Mouse (Mus musculus) heart, postnatal 0 days (tissue): ENCODE data around the gene Grm2. TPM values are rescaled to one million over a fixed set of nuclear protein-coding genes. Genes with fewer than 3 reads are reported as not detected.
"Not testable (repeated sequence)": the region's sequence is repeated elsewhere in the genome, so short reads cannot be mapped to it uniquely, and the experiment has no call there.

ENCODE experiments used
- ATAC-seq: fragments of 200-750 bp; cut with Nextera tagmentation; 2 replicates; pipeline ENCODE4 v1.8.0; 2017; ENCODE audit warnings: low read depth, moderate number of reproducible peaks, moderate library complexity; ENCODE audit not compliant: insufficient read depth
- DNase-seq: peaks from one replicate; pipeline ENCODE4 v3.0.0-alpha.2; 2016; ENCODE audit warnings: low spot score
- H3K27ac ChIP-seq: fragments of 300-500 bp; sonication (generic); 2 replicates; pipeline ENCODE4 v1.5.1; 2014; ENCODE audit warnings: low read depth, mild to moderate bottlenecking
- H3K27me3 ChIP-seq: fragments of 300-500 bp; sonication (generic); 2 replicates; pipeline ENCODE4 v1.6.1; 2014; ENCODE audit warnings: low read length, mixed read lengths; ENCODE audit not compliant: control insufficient read depth, insufficient read depth
- H3K36me3 ChIP-seq: fragments of 300-500 bp; sonication (generic); replicated peaks from 2 replicates; pipeline ENCODE4 v1.6.1; 2014; ENCODE audit warnings: low read length, mixed read lengths; ENCODE audit not compliant: control insufficient read depth, insufficient read depth
- H3K4me1 ChIP-seq: fragments of 300-500 bp; sonication (generic); 2 replicates; pipeline ENCODE4 v1.6.1; 2014; ENCODE audit warnings: antibody characterized with exemption; ENCODE audit not compliant: control insufficient read depth, insufficient read depth
- H3K4me2 ChIP-seq: fragments of 300-500 bp; sonication (generic); 2 replicates; pipeline ENCODE4 v1.6.1; 2014; ENCODE audit warnings: low read depth, mild to moderate bottlenecking, low read length, moderate library complexity
- H3K4me3 ChIP-seq: fragments of 300-500 bp; sonication (generic); 2 replicates; pipeline ENCODE4 v1.5.1; 2014; ENCODE audit warnings: low read depth, low read length
- H3K9ac ChIP-seq: fragments of 300-500 bp; sonication (generic); replicated peaks from 2 replicates; pipeline ENCODE4 v1.6.1; 2014; ENCODE audit warnings: low read depth, low read length, mixed read lengths
- H3K9me3 ChIP-seq: fragments of 300-500 bp; sonication (generic); replicated peaks from 2 replicates; pipeline ENCODE4 v1.6.1; 2016; ENCODE audit warnings: low read length; ENCODE audit not compliant: control insufficient read depth
- CTCF ChIP-seq: IDR thresholded peaks from 2 replicates; pipeline ENCODE4 v1.5.1; 2016; ENCODE audit warnings: antibody characterized with exemption, control low read depth, low read depth
- EP300 ChIP-seq: IDR thresholded peaks from 2 replicates; pipeline ENCODE4 v1.6.1; 2016; ENCODE audit warnings: antibody characterized with exemption, low read depth
- WGBS: fragments of 180-500 bp; shearing (Covaris S2); extraction: QIAGEN DNeasy Blood & Tissue Kit; methylation state at CpG from one replicate; pipeline ENCODE4 v1.1.7; 2014; 5-methylcytosine and 5-hydroxymethylcytosine counted together
- polyA plus RNA-seq: library from polyadenylated mRNA; unstranded; fragments of >200 nt; fragmentation: Nextera tagmentation; extraction: Ambion mirVana; gene quantifications from 2 replicates; pipeline ENCODE4 v1.2.1, GENCODE M21; 2015
- total RNA-seq: library from RNA; depleted of rRNA; stranded (reverse); fragments of >200 nt; gene quantifications from 2 replicates; pipeline ENCODE4 v1.2.3, GENCODE M21; 2014; ENCODE audit warnings: low replicate concordance

The Grm2 gene
- total and polyA plus RNA-seq, 2 experiments from 2014 or later: not detected

- WGBS: 70% methylated on average over 9 of the region's 9 CpGs
- no peak for TF ChIP-seq EP300
- TF ChIP-seq CTCF: no peak
These were observed 10.1 kb downstream of the Grm2 start for GRCm38 (mm10) chr9:106645684-106646271.

GRCm38 (mm10) chr9:106643787-106644186 lies 12.1 kb downstream of the Grm2 start:
- no peaks in the 10 kb centered on the region for H3K4me1 ChIP-seq
- TF ChIP-seq CTCF (peak; percentile 3; the same call in 1 of the 2 replicates), EP300 (no peak)
- H3K9ac ChIP-seq: no peak overlapping the region
- ATAC-seq (no peak), DNase-seq (no peak)
- 0 out of 2 replicates have a peak, but pooled peaks cover 5% of the 10 kb centered on the region for H3K27me3 ChIP-seq
- H3K4me3 ChIP-seq: no peak overlapping the region
- H3K36me3 ChIP-seq: no peaks in the 10 kb centered on the region
- 64% methylated on average over 6 of the region's 6 CpGs for WGBS
- H3K9me3 ChIP-seq: no peaks in the 10 kb centered on the region
- H3K4me2 ChIP-seq: no peak overlapping the region
- no peak overlapping the region for H3K27ac ChIP-seq

More at GRCm38 (mm10) chr9:106645684-106646271, 10.1 kb downstream of the Grm2 start:
- Histone ChIP-seq H3K9ac (no peak overlapping the region), H3K27ac (no peak overlapping the region), H3K9me3 (no peaks in the 10 kb centered on the region), H3K27me3 (0 out of 2 replicates have a peak, but pooled peaks cover 5% of the 10 kb centered on the region), H3K4me1 (no peaks in the 10 kb centered on the region), H3K36me3 (no peaks in the 10 kb centered on the region), H3K4me2 (no peak overlapping the region), H3K4me3 (no peak overlapping the region)
- ATAC-seq: no peak
- DNase-seq: no peak

- H3K9me3 ChIP-seq: no peaks in the 10 kb centered on the region
- H3K9ac ChIP-seq: no peak overlapping the region
- H3K27ac ChIP-seq: no peak overlapping the region
- TF ChIP-seq EP300 (no peak), CTCF (peak; percentile 78)
- 32% methylated on average over 7 of the region's 7 CpGs for WGBS
- no peak overlapping the region for H3K4me3 ChIP-seq
- no peak overlapping the region for H3K4me2 ChIP-seq
- no peaks in the 10 kb centered on the region for H3K36me3 ChIP-seq
- 0 out of 2 replicates have a peak, but pooled peaks have one; percentile 44 for ATAC-seq
- peak; percentile 47 for DNase-seq
- no peaks in the 10 kb centered on the region for H3K4me1 ChIP-seq
- 0 out of 2 replicates have a peak, but pooled peaks cover 5% of the 10 kb centered on the region for H3K27me3 ChIP-seq
These were observed 12.8 kb downstream of the Grm2 start for GRCm38 (mm10) chr9:106643128-106643527.

- Histone ChIP-seq H3K36me3 (no peaks in the 10 kb centered on the region), H3K4me3 (no peak overlapping the region), H3K9me3 (no peaks in the 10 kb centered on the region), H3K9ac (no peak overlapping the region), H3K27me3 (no peaks in the 10 kb centered on the region), H3K27ac (no peak overlapping the region), H3K4me1 (no peaks in the 10 kb centered on the region), H3K4me2 (no peak overlapping the region)
- DNase-seq (no peak), ATAC-seq (no peak)
- no peak for TF ChIP-seq CTCF
- 23% methylated on average over 5 of the region's 5 CpGs for WGBS
These were observed 14.5 kb downstream of the Grm2 start for GRCm38 (mm10) chr9:106641346-106641745.

GRCm38 (mm10) chr9:106638154-106638553 lies 17.7 kb downstream of the Grm2 start:
- Histone ChIP-seq H3K9me3 (no peaks in the 10 kb centered on the region), H3K27me3 (no peaks in the 10 kb centered on the region), H3K4me2 (no peak overlapping the region), H3K27ac (no peak overlapping the region), H3K4me3 (no peak overlapping the region), H3K36me3 (no peaks in the 10 kb centered on the region), H3K9ac (no peak overlapping the region), H3K4me1 (no peaks in the 10 kb centered on the region)
- ATAC-seq (no peak), DNase-seq (no peak)
- TF ChIP-seq EP300 (no peak), CTCF (no peak)
- WGBS: 82% methylated on average over 8 of the region's 8 CpGs

- ATAC-seq (no peak), DNase-seq (no peak)
- H3K9ac ChIP-seq: no peak overlapping the region
- no peaks in the 10 kb centered on the region for H3K27me3 ChIP-seq
- no peak overlapping the region for H3K4me3 ChIP-seq
- WGBS: 50% methylated on average over 5 of the region's 5 CpGs
- no peak overlapping the region for H3K27ac ChIP-seq
- no peaks in the 10 kb centered on the region for H3K4me1 ChIP-seq
- no peak overlapping the region for H3K4me2 ChIP-seq
- H3K9me3 ChIP-seq: no peaks in the 10 kb centered on the region
- H3K36me3 ChIP-seq: no peaks in the 10 kb centered on the region
- TF ChIP-seq EP300 (no peak), CTCF (no peak)
These were observed 23.7 kb downstream of the Grm2 start for GRCm38 (mm10) chr9:106632185-106632584.

GRCm38 (mm10) chr9:106627796-106628195 lies 28.1 kb downstream of the Grm2 start:
- not testable (repeated sequence) for H3K27ac ChIP-seq
- WGBS: 18% methylated on average over 8 of the region's 8 CpGs

More at GRCm38 (mm10) chr9:106627796-106628195, 28.1 kb downstream of the Grm2 start:
- not testable (repeated sequence) for ATAC-seq, H3K4me1 ChIP-seq, H3K9me3 ChIP-seq, H3K36me3 ChIP-seq, H3K4me3 ChIP-seq, H3K27me3 ChIP-seq, H3K9ac ChIP-seq, DNase-seq, H3K4me2 ChIP-seq
